Mouse (Mus musculus): Measurements from ENCODE around the gene Arg1.

Arg1 gene

GRCm38 (mm10) chr10:24926962-24927720 is at the start of gene Arg1:
Gene Arg1, minus strand, starts transcription at chr10:24927484.
- no peak for DNase-seq (ENCODE audit: low spot score)

- DNase-seq (ENCODE audit: low spot score): no peak
Measured at GRCm38 (mm10) chr10:24973845-24974514, 46.7 kb upstream of the Arg1 start.

- DNase-seq (ENCODE audit: low spot score): no peak
Measured at GRCm38 (mm10) chr10:24973385-24973784, 46.1 kb upstream of the Arg1 start.

GRCm38 (mm10) chr10:24972923-24973322 is 45.6 kb upstream of the Arg1 start:
- no peak for DNase-seq (ENCODE audit: low spot score)

- no peak for DNase-seq (ENCODE audit: low spot score)
Measured at GRCm38 (mm10) chr10:24965821-24966550, 38.7 kb upstream of the Arg1 start.

- DNase-seq (ENCODE audit: low spot score): no peak
Measured at GRCm38 (mm10) chr10:24961889-24962288, 34.6 kb upstream of the Arg1 start.

- DNase-seq (ENCODE audit: low spot score): no peak
Measured at GRCm38 (mm10) chr10:24961112-24961511, 33.8 kb upstream of the Arg1 start.

GRCm38 (mm10) chr10:24959043-24959916 is 32.0 kb upstream of the Arg1 start:
- no peak for DNase-seq (ENCODE audit: low spot score)

GRCm38 (mm10) chr10:24958280-24959042 is 31.2 kb upstream of the Arg1 start:
- DNase-seq (ENCODE audit: low spot score): no peak

- DNase-seq (ENCODE audit: low spot score): no peak
Measured at GRCm38 (mm10) chr10:24953876-24954275, 26.6 kb upstream of the Arg1 start.

- DNase-seq (ENCODE audit: low spot score): no peak
Measured at GRCm38 (mm10) chr10:24952549-24952948, 25.3 kb upstream of the Arg1 start.

- no peak for DNase-seq (ENCODE audit: low spot score)
Measured at GRCm38 (mm10) chr10:24951575-24951974, 24.3 kb upstream of the Arg1 start.

GRCm38 (mm10) chr10:24950223-24950622 is 22.9 kb upstream of the Arg1 start:
- no peak for DNase-seq (ENCODE audit: low spot score)

GRCm38 (mm10) chr10:24948278-24948677 is 21.0 kb upstream of the Arg1 start:
- DNase-seq (ENCODE audit: low spot score): no peak

- DNase-seq (ENCODE audit: low spot score): no peak
Measured at GRCm38 (mm10) chr10:24947871-24948270, 20.6 kb upstream of the Arg1 start.

- no peak for DNase-seq (ENCODE audit: low spot score)
Measured at GRCm38 (mm10) chr10:24930143-24930542, 2.9 kb upstream of the Arg1 start.

GRCm38 (mm10) chr10:24928072-24928471 is 788 bp upstream of the Arg1 start:
- DNase-seq (ENCODE audit: low spot score): no peak

- no peak for DNase-seq (ENCODE audit: low spot score)
Measured at GRCm38 (mm10) chr10:24926380-24926779, 904 bp downstream of the Arg1 start.

- DNase-seq (ENCODE audit: low spot score): no peak
Measured at GRCm38 (mm10) chr10:24924296-24924695, 3.0 kb downstream of the Arg1 start.

- no peak for DNase-seq (ENCODE audit: low spot score)
Measured at GRCm38 (mm10) chr10:24922977-24923376, 4.3 kb downstream of the Arg1 start.

- DNase-seq (ENCODE audit: low spot score): no peak
Measured at GRCm38 (mm10) chr10:24915486-24915885, 11.8 kb downstream of the Arg1 start.
